ENCODE assay signal across 8 mouse cellular contexts in the genomic region with DNA sequence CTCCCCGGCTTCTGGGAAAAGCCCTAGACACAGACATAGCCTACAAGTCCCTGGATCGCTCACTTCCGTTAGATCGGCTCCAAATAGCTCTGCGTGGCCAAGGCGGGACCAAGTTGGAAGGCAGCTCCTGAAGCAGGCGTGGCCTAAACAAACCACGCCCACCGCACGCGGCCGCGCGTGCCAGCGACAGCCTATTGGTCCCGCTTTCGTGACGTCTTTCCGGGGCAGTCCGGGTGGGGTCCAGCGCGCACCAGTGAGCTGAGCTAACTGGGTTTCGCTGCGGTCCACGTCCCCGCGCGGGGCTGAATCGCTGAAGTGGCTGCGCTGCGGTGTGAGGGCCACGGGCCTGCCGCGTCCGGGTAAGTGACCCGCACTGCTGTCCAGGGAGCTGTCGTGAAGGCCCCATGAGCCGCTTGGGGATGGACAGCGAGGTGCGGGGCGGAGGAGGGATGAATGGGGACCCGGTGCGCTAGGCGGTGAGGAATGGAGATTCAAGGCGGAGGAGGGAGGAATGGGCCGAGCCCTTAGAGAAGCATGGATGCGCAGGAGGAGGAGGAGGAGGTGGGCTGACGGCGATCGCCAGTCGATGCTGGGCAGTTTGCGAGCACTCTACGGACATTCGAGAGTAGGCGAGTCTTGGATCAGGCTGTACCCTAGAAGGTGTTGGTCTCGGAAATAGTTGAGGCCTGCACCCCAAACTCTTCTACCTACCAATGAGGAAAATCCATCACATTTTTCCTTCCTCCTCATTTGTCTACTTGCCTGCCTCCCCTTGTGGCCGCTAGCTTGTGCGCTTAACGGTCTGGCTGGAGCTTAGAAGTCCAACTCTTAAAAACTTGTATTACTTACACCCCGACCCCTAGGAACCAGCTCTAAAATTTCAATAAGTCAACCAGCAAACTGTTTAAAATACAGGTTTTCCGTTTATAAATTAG. TPM values are rescaled to one million over a fixed set of nuclear protein-coding genes. Genes with fewer than 3 reads are reported as not detected.
DNase-seq lines count a peak whose midpoint lies in the region; ATAC-seq and TF ChIP-seq lines count a peak whose summit lies in the region.

A gene (plus strand): TSS at position 216 of the 935 bp plus-strand sequence.

- peaks cover 4% of the 10 kb centered on the region; the same call in 1 of the 2 replicates for H3K4me1 ChIP-seq in cortical plate, adult 2 months (ENCODE audit: control insufficient read depth, insufficient read depth, low read length)
- H3K4me1 ChIP-seq in megakaryocyte, embryonic 14.5 days, result peaks cover 32% of the 10 kb centered on the region

- peak; percentile 96 for TF ChIP-seq POLR2A in cortical plate, adult 2 months (IDR thresholded peaks at IDR 0.05; ENCODE audit: extremely low read depth, insufficient read depth, low read length)

- peak within 1 kb of the TSS; percentile 19 for H3K27ac ChIP-seq in cortical plate, adult 2 months (ENCODE audit: insufficient read depth, low read length)

- no peaks in the 10 kb centered on the region for H3K9me3 ChIP-seq in megakaryocyte, embryonic 14.5 days

- peak; percentile 98 for DNase-seq in gastrocnemius, adult 8-10 months (ENCODE audit: low spot score in 2 of 2)
- DNase-seq in hindlimb bud, embryonic 11.5 days (ENCODE audit: extremely low spot score, low read depth, low spot score), result peak; percentile 98
- DNase-seq in left cerebral cortex, adult 8-10 months (ENCODE audit: low spot score in 2 of 2), result peak; percentile 98
- peak; percentile 99 for DNase-seq in right cerebral cortex, postnatal 10 days (ENCODE audit: low spot score in 2 of 2)
- DNase-seq in urinary bladder, postnatal 25 days (ENCODE audit: low spot score), result peak; percentile 98

- no peak for TF ChIP-seq CTCF in cortical plate, adult 2 months (IDR thresholded peaks at IDR 0.05; ENCODE audit: extremely low read depth, insufficient read depth, low read length)

- H3K36me3 ChIP-seq in megakaryocyte, embryonic 14.5 days (replicated peaks; ENCODE audit: low read length), result peaks cover 6% of the 10 kb centered on the region

- H3K4me3 ChIP-seq in cortical plate, adult 2 months (ENCODE audit: insufficient read depth, low read length), result peak within 1 kb of the TSS; percentile 92
- peak within 1 kb of the TSS; percentile 99 for H3K4me3 ChIP-seq in megakaryocyte, embryonic 14.5 days (replicated peaks)

- peak; percentile 97 for ATAC-seq in activated CD4-positive, CD25-positive, alpha-beta regulatory T cell, adult 4 months

- H3K27me3 ChIP-seq in megakaryocyte, embryonic 14.5 days (replicated peaks), result no peaks in the 10 kb centered on the region

RNA-seq across cellular contexts. Expression of the gene that starts here (rescaled TPM):
- 1 to 10 TPM; 4.0 to 5.1 TPM for polyA plus RNA-seq in activated CD4-positive, CD25-positive, alpha-beta regulatory T cell, adult 4 months (2017; shearing (Covaris generic))
- 44.7 and 44.8 TPM in 2 replicates for polyA plus RNA-seq in cortical plate, adult 2 months (2012; rRNA removed)
- 1 to 10 TPM; 6.4 to 9.8 (median 7.9) TPM for total RNA-seq in gastrocnemius, adult 8-10 months (2022)
- total RNA-seq in left cerebral cortex, adult 8-10 months (2022), result 10 to 100 TPM; 25.9 to 28.3 (median 26.3) TPM
- polyA plus RNA-seq in megakaryocyte, embryonic 14.5 days (2012; ENCODE audit: insufficient read depth, low replicate concordance), result 11.1 and 12.3 TPM in 2 replicates

Comparison
In these comparisons a context has a peak if more than half of its experiments do, and no peak if none do; other contexts are left out.
1. Peak in every context shown above with its lines: DNase-seq, ATAC-seq, H3K4me3 ChIP-seq and H3K27ac ChIP-seq.